Mouse (Mus musculus) liver, embryonic 14.5 days (tissue): ENCODE measurements around the gene Tapbp. TPM values are rescaled to one million over a fixed set of nuclear protein-coding genes. Genes with fewer than 3 reads are reported as not detected.

Source experiments
- ATAC-seq: fragments of 200-750 bp; cut with Nextera tagmentation; 2 replicates; pipeline ENCODE4 v1.8.0; 2017; ENCODE audit warnings: moderate number of reproducible peaks, mild to moderate bottlenecking, moderate library complexity; ENCODE audit not compliant: insufficient read depth
- DNase-seq, 3 experiments: peaks; one replicate each; pipeline ENCODE4 v3.0.0-alpha.2; 2012 to 2013; ENCODE audit warnings: low read depth in 3 of 3, low spot score in 3 of 3
- H3K27ac ChIP-seq: fragments of 300-500 bp; sonication (generic); 2 replicates; pipeline ENCODE4 v1.5.1; 2014; ENCODE audit warnings: moderate library complexity, mild to moderate bottlenecking, control low read depth, inconsistent platforms
- H3K27me3 ChIP-seq: fragments of 300-500 bp; sonication (generic); 2 replicates; pipeline ENCODE4 v1.6.1; 2014; ENCODE audit warnings: mild to moderate bottlenecking, low read length, moderate library complexity; ENCODE audit not compliant: control insufficient read depth, insufficient read depth
- H3K36me3 ChIP-seq: fragments of 300-500 bp; sonication (generic); replicated peaks from 2 replicates; pipeline ENCODE4 v1.6.1; 2014; ENCODE audit warnings: low read depth; ENCODE audit not compliant: control insufficient read depth, insufficient read depth
- H3K4me1 ChIP-seq, 2 experiments: fragments of 200-500 bp in 1 of 2; fragments of 300-500 bp in 1 of 2; sonication (generic) in 1 of 2; replicated peaks; 2 replicates each; pipeline ENCODE4 v1.6.1; 2012 to 2014; ENCODE audit warnings: antibody characterized with exemption in 1 of 2, inconsistent platforms in 1 of 2, low read length in 1 of 2; ENCODE audit not compliant: control insufficient read depth in 2 of 2, insufficient read depth in 2 of 2
- H3K4me2 ChIP-seq: fragments of 300-500 bp; sonication (generic); 2 replicates; pipeline ENCODE4 v1.6.1; 2014; ENCODE audit warnings: low read depth, mild to moderate bottlenecking, control low read depth, moderate library complexity
- H3K4me3 ChIP-seq, 2 experiments: fragments of 200-500 bp in 1 of 2; fragments of 300-500 bp in 1 of 2; sonication (generic) in 1 of 2; 2 replicates each; pipeline ENCODE4 v1.5.1; 2012 to 2014; ENCODE audit warnings: low read depth in 2 of 2, low read length in 2 of 2, mild to moderate bottlenecking in 2 of 2, control low read depth in 1 of 2, inconsistent platforms in 1 of 2, moderate library complexity in 1 of 2; ENCODE audit not compliant: insufficient read depth in 1 of 2
- H3K9ac ChIP-seq: fragments of 300-500 bp; sonication (generic); replicated peaks from 2 replicates; pipeline ENCODE4 v1.6.1; 2014; ENCODE audit warnings: mild to moderate bottlenecking, control low read depth, moderate library complexity
- H3K9me3 ChIP-seq: fragments of 300-500 bp; sonication (generic); 2 replicates; pipeline ENCODE4 v1.6.1; 2016; ENCODE audit warnings: low read length, mixed read lengths; ENCODE audit not compliant: control insufficient read depth
- CTCF ChIP-seq: IDR thresholded peaks from 2 replicates; pipeline ENCODE4 v1.5.1; 2016; ENCODE audit warnings: antibody characterized with exemption, low read depth, control low read depth
- EP300 ChIP-seq: IDR thresholded peaks from 2 replicates; pipeline ENCODE4 v1.6.1; 2016; ENCODE audit warnings: antibody characterized with exemption, low read depth
- WGBS: fragments of 180-500 bp; shearing (Covaris S2); extraction: QIAGEN DNeasy Blood & Tissue Kit; methylation state at CpG from one replicate; pipeline ENCODE4 v1.1.7; 2014; ENCODE audit not compliant: insufficient replicate concordance; 5-methylcytosine and 5-hydroxymethylcytosine counted together
- microRNA-seq: library from miRNA; unstranded; fragments of <30 nt; microRNA quantifications from one replicate; pipeline ENCODE4, GENCODE M21; 2016
- polyA plus RNA-seq, 2 experiments: library from polyadenylated mRNA; depleted of rRNA in 1 of 2; stranded (reverse) in 1 of 2; unstranded in 1 of 2; fragments of >200 nt; fragmentation: Nextera tagmentation in 1 of 2; extraction: Ambion mirVana in 1 of 2; gene quantifications; 2 replicates each; pipeline versions ENCODE4 v1.2.1 to v1.2.3; 2012 to 2014

Tapbp gene
- polyA plus RNA-seq, 2 experiments = 10.6 to 24.0 TPM

DNA sequence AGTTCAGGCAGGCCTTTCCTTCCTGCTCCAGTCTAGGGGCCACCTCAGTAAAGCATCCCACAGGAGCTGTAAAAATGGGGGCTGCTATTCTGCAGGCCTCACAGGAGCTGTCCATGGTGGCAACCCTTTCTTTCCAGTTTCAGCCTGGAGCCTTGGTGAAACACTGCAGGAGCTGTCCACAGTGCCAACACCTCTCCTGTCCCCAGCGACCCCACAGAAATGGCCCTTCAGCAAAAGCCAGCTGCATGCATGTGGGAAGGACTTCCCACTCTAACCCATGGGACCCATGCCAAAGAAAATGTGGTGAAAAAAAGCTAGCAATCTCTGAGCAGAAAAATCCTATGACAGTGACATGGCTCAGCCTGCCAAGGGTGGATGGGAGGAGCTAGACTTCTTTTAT, 57.0 kb downstream of the Tapbp start:
- TF ChIP-seq CTCF = no peak
- no peak for TF ChIP-seq EP300
- Histone ChIP-seq H3K9ac (no peak overlapping the region), H3K4me1 (no peaks in the 10 kb centered on the region; a peak in 2 of 4 replicates), H3K27ac (no peak overlapping the region), H3K27me3 (peaks cover 2% of the 10 kb centered on the region; the same call in 1 of the 2 replicates), H3K4me3 (no peak overlapping the region), H3K9me3 (no peaks in the 10 kb centered on the region), H3K4me2 (no peak overlapping the region), H3K36me3 (no peaks in the 10 kb centered on the region)
- DNase-seq = no peak
- no peak for ATAC-seq
- WGBS = 6% methylated on average over 1 of the region's 1 CpGs

DNA sequence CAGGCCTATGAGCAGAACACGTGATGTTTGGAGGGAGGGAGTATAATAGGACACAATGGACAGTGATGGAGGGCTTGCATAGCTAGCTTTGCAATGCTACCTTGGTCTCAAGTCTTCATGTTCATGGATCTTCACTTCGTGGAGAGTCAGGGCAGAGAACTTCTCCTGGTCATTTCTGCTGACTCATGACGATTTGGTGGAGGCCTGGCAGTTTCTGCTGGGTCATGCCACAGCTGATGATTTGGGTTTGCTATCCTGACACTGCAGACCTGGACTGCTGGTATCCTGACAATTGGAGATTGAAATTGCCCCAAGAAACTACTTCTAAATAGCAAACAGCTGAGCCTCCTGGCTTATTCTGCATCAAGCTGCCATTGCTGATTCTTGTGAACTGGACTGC, 57.9 kb downstream of the Tapbp start:
- Histone ChIP-seq H3K9ac (no peak overlapping the region), H3K4me1 (no peaks in the 10 kb centered on the region; a peak in 2 of 4 replicates), H3K4me3 (no peak overlapping the region), H3K36me3 (no peaks in the 10 kb centered on the region), H3K27ac (no peak overlapping the region), H3K9me3 (no peaks in the 10 kb centered on the region), H3K4me2 (no peak overlapping the region), H3K27me3 (peaks cover 10% of the 10 kb centered on the region; the same call in 1 of the 2 replicates)
- WGBS = 44% methylated on average over 3 of the region's 3 CpGs
- 0 out of 2 replicates have a peak, but pooled peaks have one; percentile 35 for TF ChIP-seq EP300
- no peak for TF ChIP-seq CTCF
- DNase-seq (no peak), ATAC-seq (no peak)

DNA sequence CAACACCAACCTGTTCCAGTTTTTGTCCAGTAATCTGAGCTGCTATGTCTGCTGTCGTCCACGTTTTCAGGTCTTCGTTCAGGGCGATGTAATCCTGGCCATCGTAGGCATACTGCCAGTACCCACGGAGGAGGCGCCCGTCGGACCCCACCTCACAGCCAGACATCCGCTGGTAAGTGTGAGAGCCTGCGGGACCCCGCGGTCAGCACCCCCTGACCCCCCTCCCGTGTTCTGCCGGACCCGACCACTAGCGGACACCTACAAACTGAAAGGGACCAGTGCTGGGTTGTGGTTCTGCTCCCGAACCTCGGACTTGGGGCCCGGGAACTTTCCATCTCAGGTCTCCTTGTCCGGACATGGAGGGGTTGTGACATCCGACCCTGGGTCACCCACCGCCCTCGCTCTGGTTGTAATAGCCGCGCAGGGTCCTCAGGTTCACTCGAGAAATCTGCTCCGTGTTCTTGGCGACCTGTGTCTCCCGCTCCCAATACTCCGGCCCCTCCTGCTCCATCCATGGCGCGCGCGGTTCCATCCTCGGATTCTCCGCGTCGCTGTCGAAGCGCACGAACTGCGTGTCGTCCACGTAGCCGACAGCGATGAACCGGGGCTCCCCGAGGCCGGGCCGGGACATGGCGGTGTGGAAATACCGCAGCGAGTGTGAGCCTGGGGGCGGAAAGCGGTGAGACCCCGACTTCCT, 62.3 kb downstream of the Tapbp start:
- no peaks in the 10 kb centered on the region for H3K36me3 ChIP-seq
- H3K4me3 ChIP-seq = peak overlapping the region; percentile 20 to 48

DNA sequence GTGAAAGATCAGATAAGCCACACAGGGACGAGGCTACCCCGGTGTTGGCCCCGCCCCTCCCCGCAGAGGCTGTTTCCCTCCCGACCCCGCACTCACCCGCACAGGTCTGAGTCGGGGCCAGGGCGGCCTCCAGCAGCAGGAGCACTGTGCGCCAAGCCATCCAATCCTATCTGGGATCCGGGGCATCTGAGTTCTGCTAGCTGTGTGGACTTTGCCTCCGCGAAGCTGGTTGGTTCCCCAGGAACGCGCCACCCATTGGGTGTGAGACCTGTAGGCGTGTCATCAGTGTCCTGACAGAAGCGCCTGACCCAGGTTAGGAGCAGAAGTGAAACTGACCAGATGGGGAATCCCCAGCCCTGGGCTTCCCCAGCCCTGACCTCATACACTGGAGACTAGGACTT, 62.9 kb downstream of the Tapbp start:
- no peaks in the 10 kb centered on the region for H3K9me3 ChIP-seq
- ATAC-seq (peak; percentile 76), DNase-seq (peak; percentile 58 to 73 (median 59))
- peak overlapping the region; percentile 20 to 48 for H3K4me3 ChIP-seq
- H3K36me3 ChIP-seq = no peaks in the 10 kb centered on the region
- peaks cover 15% of the 10 kb centered on the region; the same call in 1 of the 2 replicates for H3K27me3 ChIP-seq
- H3K4me2 ChIP-seq = peak overlapping the region; percentile 65
- no peak overlapping the region for H3K9ac ChIP-seq
- WGBS = under 1% methylated on average over 17 of the region's 17 CpGs
- TF ChIP-seq CTCF = no peak
- TF ChIP-seq EP300 = no peak
- no peak overlapping the region for H3K27ac ChIP-seq
- H3K4me1 ChIP-seq = peaks cover 0 to 21% of the 10 kb centered on the region in 2 experiments; a peak in 2 of 4 replicates

More for the DNA sequence above, 62.3 kb downstream of the Tapbp start:
- TF ChIP-seq EP300 = no peak
- TF ChIP-seq CTCF = no peak
- H3K9ac ChIP-seq = no peak overlapping the region
- H3K9me3 ChIP-seq = no peaks in the 10 kb centered on the region
- H3K4me2 ChIP-seq = peak overlapping the region; percentile 65
- peaks cover 0 to 21% of the 10 kb centered on the region in 2 experiments; a peak in 2 of 4 replicates for H3K4me1 ChIP-seq
- ATAC-seq = no peak
- DNase-seq = no peak
- no peak overlapping the region for H3K27ac ChIP-seq
- 3% methylated on average over 57 of the region's 57 CpGs for WGBS
- H3K27me3 ChIP-seq = peaks cover 15% of the 10 kb centered on the region; the same call in 1 of the 2 replicates

Small RNA genes within 50 kb of the gene (microRNA-seq; reads per million reads assigned to microRNA genes)
- gene Gm27740 = not detected

Other genes starting within 250 kb of the Tapbp start
- 101 and 136 TPM in 2 replicates for gene Hnrnpm, start 229.0 kb upstream of the Tapbp start, polyA plus RNA-seq (2012; rRNA removed)
- 143 and 164 TPM in 2 replicates for gene Hnrnpm, start 229.0 kb upstream of the Tapbp start, polyA plus RNA-seq (2014; fragmentation: Nextera tagmentation; extraction: Ambion mirVana)
- gene March2, start 197.2 kb upstream of the Tapbp start, polyA plus RNA-seq (2012; rRNA removed) = 162 and 167 TPM in 2 replicates
- gene March2, start 197.2 kb upstream of the Tapbp start, polyA plus RNA-seq (2014; fragmentation: Nextera tagmentation; extraction: Ambion mirVana) = 235 and 236 TPM in 2 replicates
- gene Rab11b, start 155.4 kb upstream of the Tapbp start, polyA plus RNA-seq (2012; rRNA removed) = 91.1 and 101 TPM in 2 replicates
- 62.6 and 74.3 TPM in 2 replicates for gene Rab11b, start 155.4 kb upstream of the Tapbp start, polyA plus RNA-seq (2014; fragmentation: Nextera tagmentation; extraction: Ambion mirVana)
- gene Angptl4, start 134.1 kb upstream of the Tapbp start, polyA plus RNA-seq (2012; rRNA removed) = 6.1 and 6.3 TPM in 2 replicates
- 12.8 and 15.2 TPM in 2 replicates for gene Angptl4, start 134.1 kb upstream of the Tapbp start, polyA plus RNA-seq (2014; fragmentation: Nextera tagmentation; extraction: Ambion mirVana)
- 7.1 and 7.6 TPM in 2 replicates for gene Kank3, start 105.4 kb upstream of the Tapbp start, polyA plus RNA-seq (2012; rRNA removed)
- gene Kank3, start 105.4 kb upstream of the Tapbp start, polyA plus RNA-seq (2014; fragmentation: Nextera tagmentation; extraction: Ambion mirVana) = 7.3 and 7.7 TPM in 2 replicates
- gene Rps28, start 91.3 kb upstream of the Tapbp start, polyA plus RNA-seq (2012; rRNA removed) = 593 and 901 TPM in 2 replicates
- 693 and 702 TPM in 2 replicates for gene Rps28, start 91.3 kb upstream of the Tapbp start, polyA plus RNA-seq (2014; fragmentation: Nextera tagmentation; extraction: Ambion mirVana)
- gene Ndufa7, start 91.3 kb upstream of the Tapbp start, polyA plus RNA-seq (2012; rRNA removed) = 146 and 149 TPM in 2 replicates
- 271 and 282 TPM in 2 replicates for gene Ndufa7, start 91.3 kb upstream of the Tapbp start, polyA plus RNA-seq (2014; fragmentation: Nextera tagmentation; extraction: Ambion mirVana)
- 5.2 and 6.7 TPM in 2 replicates for gene Cd320, start 72.8 kb upstream of the Tapbp start, polyA plus RNA-seq (2012; rRNA removed)
- 16.1 and 16.9 TPM in 2 replicates for gene Cd320, start 72.8 kb upstream of the Tapbp start, polyA plus RNA-seq (2014; fragmentation: Nextera tagmentation; extraction: Ambion mirVana)
- not detected in 2 replicates for gene Gm7029, start 42.1 kb upstream of the Tapbp start, polyA plus RNA-seq (2012; rRNA removed)
- gene Gm7029, start 42.1 kb upstream of the Tapbp start, polyA plus RNA-seq (2014; fragmentation: Nextera tagmentation; extraction: Ambion mirVana) = not detected in 2 replicates
- 37.2 and 40.8 TPM in 2 replicates for gene Kifc1, start 25.2 kb upstream of the Tapbp start, polyA plus RNA-seq (2012; rRNA removed)
- 7.2 and 7.9 TPM in 2 replicates for gene Kifc1, start 25.2 kb upstream of the Tapbp start, polyA plus RNA-seq (2014; fragmentation: Nextera tagmentation; extraction: Ambion mirVana)
- gene Platr17, start 10.8 kb upstream of the Tapbp start, polyA plus RNA-seq (2012; rRNA removed) = 0.36 and 0.44 TPM in 2 replicates
- gene Platr17, start 10.8 kb upstream of the Tapbp start, polyA plus RNA-seq (2014; fragmentation: Nextera tagmentation; extraction: Ambion mirVana) = 0.20 and 0.29 TPM in 2 replicates
- gene Daxx, start 6.5 kb upstream of the Tapbp start, polyA plus RNA-seq (2012; rRNA removed) = 11.1 and 14.7 TPM in 2 replicates
- gene Daxx, start 6.5 kb upstream of the Tapbp start, polyA plus RNA-seq (2014; fragmentation: Nextera tagmentation; extraction: Ambion mirVana) = 14.8 and 15.3 TPM in 2 replicates
- 10.6 and 12.1 TPM in 2 replicates for gene Zbtb22, start within 50 bp of the Tapbp start, polyA plus RNA-seq (2012; rRNA removed)
- gene Zbtb22, start within 50 bp of the Tapbp start, polyA plus RNA-seq (2014; fragmentation: Nextera tagmentation; extraction: Ambion mirVana) = 4.7 and 4.8 TPM in 2 replicates
- gene Rgl2, start 13.6 kb downstream of the Tapbp start, polyA plus RNA-seq (2012; rRNA removed) = 17.0 and 19.6 TPM in 2 replicates
- 4.9 and 5.9 TPM in 2 replicates for gene Rgl2, start 13.6 kb downstream of the Tapbp start, polyA plus RNA-seq (2014; fragmentation: Nextera tagmentation; extraction: Ambion mirVana)
- 36.8 and 62.4 TPM in 2 replicates for gene Pfdn6, start 24.4 kb downstream of the Tapbp start, polyA plus RNA-seq (2012; rRNA removed)
- 103 TPM in 2 replicates for gene Pfdn6, start 24.4 kb downstream of the Tapbp start, polyA plus RNA-seq (2014; fragmentation: Nextera tagmentation; extraction: Ambion mirVana)
- 17.3 and 18.9 TPM in 2 replicates for gene Wdr46, start 24.8 kb downstream of the Tapbp start, polyA plus RNA-seq (2012; rRNA removed)
- gene Wdr46, start 24.8 kb downstream of the Tapbp start, polyA plus RNA-seq (2014; fragmentation: Nextera tagmentation; extraction: Ambion mirVana) = 8.0 and 11.6 TPM in 2 replicates
- 1.1 and 1.3 TPM in 2 replicates for gene B3galt4, start 35.6 kb downstream of the Tapbp start, polyA plus RNA-seq (2012; rRNA removed)
- 1.1 and 1.8 TPM in 2 replicates for gene B3galt4, start 35.6 kb downstream of the Tapbp start, polyA plus RNA-seq (2014; fragmentation: Nextera tagmentation; extraction: Ambion mirVana)
- gene Vps52, start 39.9 kb downstream of the Tapbp start, polyA plus RNA-seq (2012; rRNA removed) = 17.4 and 18.7 TPM in 2 replicates
- gene Vps52, start 39.9 kb downstream of the Tapbp start, polyA plus RNA-seq (2014; fragmentation: Nextera tagmentation; extraction: Ambion mirVana) = 15.2 and 18.4 TPM in 2 replicates
- 829 and 1,098 TPM in 2 replicates for gene Rps18, start 40.1 kb downstream of the Tapbp start, polyA plus RNA-seq (2012; rRNA removed)
- gene Rps18, start 40.1 kb downstream of the Tapbp start, polyA plus RNA-seq (2014; fragmentation: Nextera tagmentation; extraction: Ambion mirVana) = 1,411 and 1,430 TPM in 2 replicates
- gene H2-K1, start 84.4 kb downstream of the Tapbp start, polyA plus RNA-seq (2012; rRNA removed) = 124 and 137 TPM in 2 replicates
- gene H2-K1, start 84.4 kb downstream of the Tapbp start, polyA plus RNA-seq (2014; fragmentation: Nextera tagmentation; extraction: Ambion mirVana) = 107 and 108 TPM in 2 replicates
- gene Ring1, start 108.8 kb downstream of the Tapbp start, polyA plus RNA-seq (2012; rRNA removed) = 7.6 and 9.7 TPM in 2 replicates
- gene Ring1, start 108.8 kb downstream of the Tapbp start, polyA plus RNA-seq (2014; fragmentation: Nextera tagmentation; extraction: Ambion mirVana) = 1.2 and 1.7 TPM in 2 replicates
- 30.6 and 32.8 TPM in 2 replicates for gene H2-Ke6, start 112.2 kb downstream of the Tapbp start, polyA plus RNA-seq (2012; rRNA removed)
- gene H2-Ke6, start 112.2 kb downstream of the Tapbp start, polyA plus RNA-seq (2014; fragmentation: Nextera tagmentation; extraction: Ambion mirVana) = 22.3 and 24.9 TPM in 2 replicates
- gene Slc39a7, start 115.8 kb downstream of the Tapbp start, polyA plus RNA-seq (2012; rRNA removed) = 27.0 and 28.1 TPM in 2 replicates
- gene Slc39a7, start 115.8 kb downstream of the Tapbp start, polyA plus RNA-seq (2014; fragmentation: Nextera tagmentation; extraction: Ambion mirVana) = 25.1 and 26.5 TPM in 2 replicates
- gene Rxrb, start 115.9 kb downstream of the Tapbp start, polyA plus RNA-seq (2012; rRNA removed) = 15.2 and 16.5 TPM in 2 replicates
- 6.0 and 7.2 TPM in 2 replicates for gene Rxrb, start 115.9 kb downstream of the Tapbp start, polyA plus RNA-seq (2014; fragmentation: Nextera tagmentation; extraction: Ambion mirVana)
- 0.22 and 0.55 TPM in 2 replicates for gene Col11a2, start 123.5 kb downstream of the Tapbp start, polyA plus RNA-seq (2012; rRNA removed)
- 0.06 and 0.20 TPM in 2 replicates for gene Col11a2, start 123.5 kb downstream of the Tapbp start, polyA plus RNA-seq (2014; fragmentation: Nextera tagmentation; extraction: Ambion mirVana)
- 0.45 and 0.51 TPM in 2 replicates for gene H2-Oa, start 176.4 kb downstream of the Tapbp start, polyA plus RNA-seq (2012; rRNA removed)
- 0.29 and 0.51 TPM in 2 replicates for gene H2-Oa, start 176.4 kb downstream of the Tapbp start, polyA plus RNA-seq (2014; fragmentation: Nextera tagmentation; extraction: Ambion mirVana)
- gene H2-DMa, start 203.6 kb downstream of the Tapbp start, polyA plus RNA-seq (2012; rRNA removed) = 2.5 and 3.1 TPM in 2 replicates
- gene H2-DMa, start 203.6 kb downstream of the Tapbp start, polyA plus RNA-seq (2014; fragmentation: Nextera tagmentation; extraction: Ambion mirVana) = 4.4 and 5.5 TPM in 2 replicates
- gene Brd2, start 206.7 kb downstream of the Tapbp start, polyA plus RNA-seq (2012; rRNA removed) = 46.8 and 48.7 TPM in 2 replicates
- 28.8 and 37.5 TPM in 2 replicates for gene Brd2, start 206.7 kb downstream of the Tapbp start, polyA plus RNA-seq (2014; fragmentation: Nextera tagmentation; extraction: Ambion mirVana)
- 0.40 and 0.58 TPM in 2 replicates for gene H2-DMb2, start 227.4 kb downstream of the Tapbp start, polyA plus RNA-seq (2012; rRNA removed)
- 0.13 and 0.33 TPM in 2 replicates for gene H2-DMb2, start 227.4 kb downstream of the Tapbp start, polyA plus RNA-seq (2014; fragmentation: Nextera tagmentation; extraction: Ambion mirVana)
- gene H2-DMb1, start 237.2 kb downstream of the Tapbp start, polyA plus RNA-seq (2012; rRNA removed) = 1.2 TPM in 2 replicates
- 0.79 and 0.86 TPM in 2 replicates for gene H2-DMb1, start 237.2 kb downstream of the Tapbp start, polyA plus RNA-seq (2014; fragmentation: Nextera tagmentation; extraction: Ambion mirVana)